Mouse (Mus musculus): ENCODE measurements around the gene Mfap2. TPM values are rescaled to one million over a fixed set of nuclear protein-coding genes. Genes with fewer than 3 reads are reported as not detected.
A peak's percentile ranks its signal among the peaks of the same experiment; 100 is the strongest.

Gene Mfap2
- polyA plus RNA-seq, 1 experiment from 2014 or later = 20.3 TPM

DNA sequence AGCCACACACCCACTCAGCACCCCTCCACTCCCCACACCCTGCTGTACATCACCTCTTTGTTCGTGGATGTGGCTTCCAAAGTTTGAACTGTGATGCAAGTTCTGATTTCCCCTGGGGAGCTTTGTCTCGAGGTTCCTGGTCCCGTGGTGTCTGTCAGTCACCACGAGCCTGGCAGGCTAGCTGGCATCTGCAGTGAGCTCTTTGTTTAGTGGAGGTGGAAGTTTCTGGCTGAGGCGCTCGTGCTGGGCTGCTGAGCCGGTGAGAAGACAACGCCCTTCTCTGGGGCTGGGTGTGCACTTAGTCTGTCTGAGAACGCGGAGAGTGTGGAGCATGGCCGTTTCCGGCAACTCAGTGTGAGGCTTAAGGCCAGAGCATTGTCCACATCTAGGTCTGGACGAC is 38.5 kb upstream of the Mfap2 start:
- Histone ChIP-seq H3K9ac (ENCODE audit: low read depth, low read length) (no peak overlapping the region), H3K9me3 (replicated peaks; ENCODE audit: control insufficient read depth, low read length) (no peaks in the 10 kb centered on the region), H3K36me3 (ENCODE audit: control insufficient read depth, insufficient read depth) (peaks cover 29% of the 10 kb centered on the region), H3K4me1 (ENCODE audit: control insufficient read depth, low read depth, low read length) (peaks cover 2% of the 10 kb centered on the region; the same call in 1 of the 2 replicates), H3K27ac (ENCODE audit: low read length) (no peak overlapping the region), H3K27me3 (ENCODE audit: control insufficient read depth, insufficient read depth, low read depth, low read length) (no peaks in the 10 kb centered on the region), H3K4me2 (ENCODE audit: low read depth, low read length) (no peak overlapping the region), H3K4me3 (ENCODE audit: low read depth, low read length) (no peak overlapping the region)
- WGBS (ENCODE audit: insufficient replicate concordance) = 64% methylated on average over 13 of the region's 13 CpGs
- ATAC-seq (ENCODE audit: low read depth) = no peak

DNA sequence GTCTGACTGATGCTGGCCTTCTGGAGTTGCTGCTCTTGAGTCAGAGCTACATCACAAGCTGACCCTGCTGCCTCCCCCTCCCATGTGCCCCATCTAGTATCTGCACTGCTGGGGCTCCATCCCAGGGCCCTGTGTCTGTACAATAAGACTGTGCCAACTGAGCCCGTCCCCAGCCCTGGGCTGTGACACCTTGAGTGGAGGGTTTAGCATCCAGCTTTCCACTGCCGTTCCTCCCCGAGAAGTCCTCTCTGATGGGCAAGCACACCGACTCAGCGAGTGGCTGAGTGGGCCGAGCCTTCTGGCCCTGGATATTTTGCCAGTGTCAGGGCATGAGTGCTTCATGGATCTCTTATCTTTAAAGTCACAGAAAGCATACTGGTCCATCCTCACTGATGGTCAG is 35.8 kb upstream of the Mfap2 start:
- H3K27ac ChIP-seq (ENCODE audit: low read length) = no peak overlapping the region
- no peak overlapping the region for H3K4me2 ChIP-seq (ENCODE audit: low read depth, low read length)
- ATAC-seq (ENCODE audit: low read depth) = no peak
- peaks cover 26% of the 10 kb centered on the region for H3K36me3 ChIP-seq (ENCODE audit: control insufficient read depth, insufficient read depth)
- 79% methylated on average over 6 of the region's 6 CpGs for WGBS (ENCODE audit: insufficient replicate concordance)
- no peaks in the 10 kb centered on the region for H3K9me3 ChIP-seq (replicated peaks; ENCODE audit: control insufficient read depth, low read length)
- no peak overlapping the region for H3K9ac ChIP-seq (ENCODE audit: low read depth, low read length)
- no peak overlapping the region for H3K4me3 ChIP-seq (ENCODE audit: low read depth, low read length)
- H3K4me1 ChIP-seq (ENCODE audit: control insufficient read depth, low read depth, low read length) = peaks cover 10% of the 10 kb centered on the region
- H3K27me3 ChIP-seq (ENCODE audit: control insufficient read depth, insufficient read depth, low read depth, low read length) = no peaks in the 10 kb centered on the region

DNA sequence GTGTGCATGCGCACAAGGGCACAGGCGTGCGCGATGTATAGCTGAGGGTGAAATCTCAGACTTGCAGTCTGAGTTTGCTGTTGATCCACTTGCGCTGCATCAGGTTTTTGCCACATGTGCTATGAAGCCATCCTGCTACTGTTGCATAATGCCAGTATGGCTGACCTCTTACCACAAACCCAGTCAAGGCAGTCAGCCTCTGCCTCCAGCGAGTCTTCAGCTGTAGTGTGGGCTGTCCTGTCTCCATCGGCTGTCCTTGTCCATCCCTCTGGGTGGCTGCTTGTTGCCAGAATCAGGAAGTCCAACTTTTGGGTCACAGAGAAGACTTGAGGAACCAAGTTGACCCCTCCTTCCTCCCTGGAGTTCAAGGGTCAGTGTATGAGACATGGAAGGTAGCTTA is 34.9 kb upstream of the Mfap2 start:
- H3K4me3 ChIP-seq (ENCODE audit: low read depth, low read length) = no peak overlapping the region
- ATAC-seq (ENCODE audit: low read depth) = 0 out of 2 replicates have a peak, but pooled peaks have one; percentile 15
- 76% methylated on average over 7 of the region's 7 CpGs for WGBS (ENCODE audit: insufficient replicate concordance)
- H3K36me3 ChIP-seq (ENCODE audit: control insufficient read depth, insufficient read depth) = peaks cover 24% of the 10 kb centered on the region
- no peak overlapping the region for H3K9ac ChIP-seq (ENCODE audit: low read depth, low read length)
- H3K9me3 ChIP-seq (replicated peaks; ENCODE audit: control insufficient read depth, low read length) = no peaks in the 10 kb centered on the region
- no peaks in the 10 kb centered on the region for H3K27me3 ChIP-seq (ENCODE audit: control insufficient read depth, insufficient read depth, low read depth, low read length)
- no peak overlapping the region for H3K27ac ChIP-seq (ENCODE audit: low read length)
- H3K4me1 ChIP-seq (ENCODE audit: control insufficient read depth, low read depth, low read length) = peaks cover 10% of the 10 kb centered on the region
- no peak overlapping the region for H3K4me2 ChIP-seq (ENCODE audit: low read depth, low read length)

DNA sequence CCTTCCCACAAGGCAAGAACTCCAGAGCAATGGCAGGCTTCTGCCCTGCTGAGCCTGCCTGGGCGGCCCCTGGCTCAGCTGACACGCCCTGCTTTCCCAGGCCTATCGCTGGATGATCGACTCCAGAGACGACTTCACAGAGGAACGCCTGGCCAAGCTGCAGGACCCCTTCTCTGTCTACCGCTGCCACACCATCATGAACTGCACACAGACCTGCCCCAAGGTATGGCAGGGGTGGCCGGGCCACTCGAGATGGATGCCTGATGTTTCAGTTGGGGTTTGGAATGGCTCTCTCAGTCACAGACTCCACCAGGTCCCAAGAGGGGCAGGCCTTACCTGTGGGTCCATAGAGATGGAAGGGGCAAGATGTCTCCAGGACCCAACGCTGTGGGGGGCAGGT is 32.9 kb upstream of the Mfap2 start:
- no peak overlapping the region for H3K9ac ChIP-seq (ENCODE audit: low read depth, low read length)
- no peak overlapping the region for H3K4me3 ChIP-seq (ENCODE audit: low read depth, low read length)
- H3K4me2 ChIP-seq (ENCODE audit: low read depth, low read length) = no peak overlapping the region
- peaks cover 10% of the 10 kb centered on the region for H3K4me1 ChIP-seq (ENCODE audit: control insufficient read depth, low read depth, low read length)
- H3K36me3 ChIP-seq (ENCODE audit: control insufficient read depth, insufficient read depth) = peaks cover 15% of the 10 kb centered on the region
- no peak overlapping the region for H3K27ac ChIP-seq (ENCODE audit: low read length)
- H3K9me3 ChIP-seq (replicated peaks; ENCODE audit: control insufficient read depth, low read length) = no peaks in the 10 kb centered on the region
- WGBS (ENCODE audit: insufficient replicate concordance) = 51% methylated on average over 10 of the region's 10 CpGs
- no peak for ATAC-seq (ENCODE audit: low read depth)
- H3K27me3 ChIP-seq (ENCODE audit: control insufficient read depth, insufficient read depth, low read depth, low read length) = no peaks in the 10 kb centered on the region

DNA sequence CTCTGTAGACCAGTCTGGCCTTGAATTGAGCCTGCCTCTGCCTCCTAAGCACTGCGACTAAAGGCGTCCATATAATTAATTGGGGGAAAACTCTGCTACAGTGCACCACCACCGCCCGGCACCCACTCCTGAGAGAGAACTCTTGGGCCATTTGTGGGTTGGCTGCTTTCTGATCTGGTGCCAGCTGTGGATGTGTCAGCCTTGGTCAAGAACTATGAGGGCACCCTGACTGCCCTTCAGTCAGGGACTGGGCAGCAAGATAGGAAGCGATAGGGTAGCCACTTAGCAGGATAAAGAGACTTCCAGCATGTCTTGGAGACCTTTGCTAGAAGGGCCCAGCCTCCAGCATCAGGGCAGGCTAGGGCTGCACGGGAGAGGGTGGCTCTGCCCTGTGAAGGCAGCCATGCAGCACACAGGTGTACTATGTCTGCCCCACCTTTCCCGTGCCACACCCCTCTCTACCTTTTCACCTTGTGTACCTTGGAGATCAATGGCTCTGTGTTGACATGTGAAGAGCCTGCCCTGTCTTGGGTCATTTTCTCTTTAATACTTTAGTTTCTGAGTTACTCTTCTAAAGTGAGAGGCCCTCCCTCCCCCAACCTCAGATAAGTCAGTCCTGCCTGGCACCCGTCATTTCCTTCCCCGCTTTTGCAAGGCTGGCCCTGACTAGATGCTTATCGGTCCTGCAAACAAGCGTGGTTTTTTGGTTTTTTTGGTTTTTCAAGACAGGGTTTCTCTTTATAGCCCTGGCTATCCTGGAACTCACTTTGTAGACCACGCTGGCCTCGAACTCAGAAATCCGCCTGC is 32.1 kb upstream of the Mfap2 start:
- Histone ChIP-seq H3K27ac (ENCODE audit: low read length) (no peak overlapping the region), H3K9ac (ENCODE audit: low read depth, low read length) (no peak overlapping the region), H3K9me3 (replicated peaks; ENCODE audit: control insufficient read depth, low read length) (no peaks in the 10 kb centered on the region), H3K4me1 (ENCODE audit: control insufficient read depth, low read depth, low read length) (peaks cover 10% of the 10 kb centered on the region), H3K4me3 (ENCODE audit: low read depth, low read length) (no peak overlapping the region), H3K27me3 (ENCODE audit: control insufficient read depth, insufficient read depth, low read depth, low read length) (no peaks in the 10 kb centered on the region), H3K4me2 (ENCODE audit: low read depth, low read length) (no peak overlapping the region), H3K36me3 (ENCODE audit: control insufficient read depth, insufficient read depth) (peaks cover 11% of the 10 kb centered on the region)
- WGBS (ENCODE audit: insufficient replicate concordance) = 46% methylated on average over 14 of the region's 14 CpGs
- ATAC-seq (ENCODE audit: low read depth) = no peak

DNA sequence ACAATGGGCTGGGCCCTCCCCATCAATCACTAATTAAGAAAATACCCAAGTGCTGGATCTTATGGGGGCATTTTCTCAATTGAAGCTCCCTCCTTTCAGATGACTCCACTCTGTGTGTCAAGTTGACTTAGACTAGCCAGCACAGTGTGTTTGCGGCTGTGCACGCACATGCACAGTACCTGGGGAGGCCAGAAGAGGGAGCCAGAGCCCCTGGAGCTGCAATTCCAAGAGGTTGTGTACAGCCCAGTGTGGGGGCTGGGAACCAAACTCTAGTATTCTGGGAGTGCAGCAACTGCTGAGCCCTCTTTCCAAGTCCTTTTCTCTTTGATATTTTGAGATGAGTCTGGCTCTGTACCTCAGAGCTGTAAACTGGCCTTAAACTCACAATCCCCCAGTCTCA is 28.6 kb upstream of the Mfap2 start:
- no peak overlapping the region for H3K4me3 ChIP-seq (ENCODE audit: low read depth, low read length)
- no peaks in the 10 kb centered on the region for H3K27me3 ChIP-seq (ENCODE audit: control insufficient read depth, insufficient read depth, low read depth, low read length)
- no peaks in the 10 kb centered on the region for H3K9me3 ChIP-seq (replicated peaks; ENCODE audit: control insufficient read depth, low read length)
- H3K4me1 ChIP-seq (ENCODE audit: control insufficient read depth, low read depth, low read length) = peaks cover 19% of the 10 kb centered on the region
- H3K9ac ChIP-seq (ENCODE audit: low read depth, low read length) = no peak overlapping the region
- H3K36me3 ChIP-seq (ENCODE audit: control insufficient read depth, insufficient read depth) = no peaks in the 10 kb centered on the region; the same call in 1 of the 2 replicates
- H3K27ac ChIP-seq (ENCODE audit: low read length) = no peak overlapping the region
- 85% methylated on average over 2 of the region's 2 CpGs for WGBS (ENCODE audit: insufficient replicate concordance)
- no peak overlapping the region for H3K4me2 ChIP-seq (ENCODE audit: low read depth, low read length)
- ATAC-seq (ENCODE audit: low read depth) = no peak

DNA sequence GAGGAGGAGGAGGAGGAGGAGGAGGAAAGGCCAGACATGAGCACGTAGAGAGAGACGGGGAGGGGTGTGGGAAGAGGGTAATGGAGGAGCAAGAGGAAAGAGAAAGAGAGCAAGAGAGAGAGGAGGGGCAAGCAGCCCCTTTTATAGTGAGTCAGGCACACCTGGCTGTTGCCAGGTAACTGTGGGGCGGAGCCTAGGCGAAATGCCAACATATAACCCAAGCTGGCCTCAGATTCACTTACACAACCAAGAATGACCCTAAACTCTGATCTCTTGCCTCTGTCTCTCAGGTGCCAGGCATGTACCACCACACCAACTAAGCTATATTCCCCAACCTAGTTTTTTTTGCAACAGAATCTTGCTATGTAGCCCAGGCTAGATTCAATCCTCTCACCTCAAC is 27.4 kb upstream of the Mfap2 start:
- WGBS (ENCODE audit: insufficient replicate concordance) = 36% methylated on average over 4 of the region's 4 CpGs
- Histone ChIP-seq H3K27ac (ENCODE audit: low read length) (peak overlapping the region; percentile 55), H3K4me2 (ENCODE audit: low read depth, low read length) (no peak overlapping the region)

DNA sequence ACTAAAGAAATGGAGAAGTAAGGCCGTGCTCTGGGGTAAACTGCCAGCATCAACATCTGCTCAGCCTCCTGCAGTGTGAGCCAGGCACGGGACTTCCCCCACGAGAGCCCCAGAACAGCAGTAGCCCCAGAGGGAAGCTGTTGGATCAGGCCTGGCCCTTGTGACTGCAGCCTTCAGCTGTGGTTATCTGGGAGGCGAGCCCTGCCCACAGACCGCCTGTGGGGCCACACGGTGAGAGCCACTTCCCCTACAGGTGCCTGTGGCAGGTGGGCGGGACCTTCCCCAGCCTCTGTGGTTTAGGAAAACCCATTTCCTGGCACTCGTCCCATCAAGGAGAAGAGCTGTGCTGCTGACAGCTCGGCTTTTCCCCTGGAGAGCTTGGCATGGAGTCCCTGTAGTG is 26.8 kb upstream of the Mfap2 start:
- peak overlapping the region; percentile 40; the same call in 1 of the 2 replicates for H3K27ac ChIP-seq (ENCODE audit: low read length)
- H3K27me3 ChIP-seq (ENCODE audit: control insufficient read depth, insufficient read depth, low read depth, low read length) = no peaks in the 10 kb centered on the region
- H3K9ac ChIP-seq (ENCODE audit: low read depth, low read length) = no peak overlapping the region
- ATAC-seq (ENCODE audit: low read depth) = peak; percentile 33
- H3K36me3 ChIP-seq (ENCODE audit: control insufficient read depth, insufficient read depth) = no peaks in the 10 kb centered on the region; the same call in 1 of the 2 replicates
- 6% methylated on average over 9 of the region's 9 CpGs for WGBS (ENCODE audit: insufficient replicate concordance)
- no peaks in the 10 kb centered on the region for H3K9me3 ChIP-seq (replicated peaks; ENCODE audit: control insufficient read depth, low read length)
- no peak overlapping the region for H3K4me3 ChIP-seq (ENCODE audit: low read depth, low read length)
- no peak overlapping the region; the same call in 1 of the 2 replicates for H3K4me2 ChIP-seq (ENCODE audit: low read depth, low read length)
- peaks cover 22% of the 10 kb centered on the region for H3K4me1 ChIP-seq (ENCODE audit: control insufficient read depth, low read depth, low read length)

More for the DNA sequence above, 27.4 kb upstream of the Mfap2 start:
- Histone ChIP-seq H3K9me3 (replicated peaks; ENCODE audit: control insufficient read depth, low read length) (no peaks in the 10 kb centered on the region), H3K27me3 (ENCODE audit: control insufficient read depth, insufficient read depth, low read depth, low read length) (no peaks in the 10 kb centered on the region), H3K4me1 (ENCODE audit: control insufficient read depth, low read depth, low read length) (peaks cover 22% of the 10 kb centered on the region), H3K4me3 (ENCODE audit: low read depth, low read length) (no peak overlapping the region), H3K9ac (ENCODE audit: low read depth, low read length) (no peak overlapping the region), H3K36me3 (ENCODE audit: control insufficient read depth, insufficient read depth) (no peaks in the 10 kb centered on the region; the same call in 1 of the 2 replicates)
- no peak for ATAC-seq (ENCODE audit: low read depth)

DNA sequence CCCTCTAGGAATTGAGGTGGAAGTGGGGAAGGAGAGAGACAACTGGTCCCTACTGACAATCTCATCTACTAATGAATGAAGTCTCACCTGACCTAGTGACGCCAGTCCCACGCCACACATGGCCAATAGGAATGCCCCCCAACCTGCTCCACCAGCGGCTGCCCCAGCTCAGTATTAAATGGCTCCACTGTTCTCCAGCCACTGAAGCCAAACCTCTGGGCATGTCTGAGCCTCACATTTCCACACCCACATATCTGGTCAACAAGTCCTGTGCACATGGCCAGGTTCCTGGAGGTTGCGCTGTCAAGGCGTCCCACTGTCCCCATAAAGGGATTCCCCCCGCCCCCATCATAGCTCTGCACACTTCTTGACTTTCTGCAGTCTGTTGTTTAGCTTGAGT is 25.7 kb upstream of the Mfap2 start:
- no peak for ATAC-seq (ENCODE audit: low read depth)
- no peak overlapping the region for H3K27ac ChIP-seq (ENCODE audit: low read length)
- H3K4me1 ChIP-seq (ENCODE audit: control insufficient read depth, low read depth, low read length) = peaks cover 25% of the 10 kb centered on the region
- no peaks in the 10 kb centered on the region for H3K36me3 ChIP-seq (ENCODE audit: control insufficient read depth, insufficient read depth)
- 79% methylated on average over 6 of the region's 6 CpGs for whole genome bisulfite sequencing (ENCODE audit: insufficient replicate concordance)
- H3K4me3 ChIP-seq (ENCODE audit: low read depth, low read length) = no peak overlapping the region
- no peak overlapping the region for H3K9ac ChIP-seq (ENCODE audit: low read depth, low read length)
- H3K9me3 ChIP-seq (replicated peaks; ENCODE audit: control insufficient read depth, low read length) = no peaks in the 10 kb centered on the region
- no peaks in the 10 kb centered on the region for H3K27me3 ChIP-seq (ENCODE audit: control insufficient read depth, insufficient read depth, low read depth, low read length)
- H3K4me2 ChIP-seq (ENCODE audit: low read depth, low read length) = no peak overlapping the region

All from liver, embryonic 16.5 days (tissue).